Mouse (Mus musculus) myocyte (in vitro differentiated cells): ENCODE measurements at regions not wholly inside any gene's neighbourhood (a gene's known extent, or its start where the extent isn't known, plus 50 kb on each side); places are given as distances from the start of the nearest gene placed in this dataset.

Experiments
- H3K27me3 ChIP-seq: one replicate; pipeline ENCODE4 v1.6.1; 2011; ENCODE audit not compliant: control insufficient read depth, insufficient read depth, insufficient read length
- H3K36me3 ChIP-seq: one replicate; pipeline ENCODE4 v1.6.1; 2011; ENCODE audit not compliant: control insufficient read depth, insufficient read depth
- H3K4me2 ChIP-seq: one replicate; pipeline ENCODE4 v1.6.1; 2011; ENCODE audit warnings: low read depth, control low read depth
- H3K4me3 ChIP-seq: one replicate; pipeline ENCODE4 v1.5.1; 2011; ENCODE audit warnings: mild to moderate bottlenecking, control low read depth, moderate library complexity
- H3K79me2 ChIP-seq: one replicate; pipeline ENCODE4 v1.6.1; 2011; ENCODE audit not compliant: control insufficient read depth, insufficient read depth
- H3ac ChIP-seq: one replicate; pipeline ENCODE4 v1.6.1; 2011; ENCODE audit not compliant: control insufficient read depth, insufficient read length
- CEBPB ChIP-seq: IDR thresholded peaks from 2 replicates; pipeline ENCODE4 v1.6.1; 2011; ENCODE audit warnings: mild to moderate bottlenecking, moderate library complexity; ENCODE audit not compliant: poor library complexity, insufficient read depth, severe bottlenecking
- E2F4 ChIP-seq: IDR thresholded peaks from one replicate; pipeline ENCODE4 v1.6.1; 2011; ENCODE audit warnings: mild to moderate bottlenecking, control low read depth, moderate library complexity; ENCODE audit not compliant: insufficient read depth
- MAX ChIP-seq: IDR thresholded peaks from one replicate; pipeline ENCODE4 v1.6.1; 2011; ENCODE audit warnings: low read depth, mild to moderate bottlenecking, control low read depth
- MYOD1 ChIP-seq, 3 experiments: IDR thresholded peaks; one replicate each; pipeline ENCODE4 v1.6.1; 2011; ENCODE audit warnings: control low read depth in 2 of 3, low read depth in 2 of 3, mild to moderate bottlenecking in 2 of 3, moderate library complexity in 1 of 3; ENCODE audit not compliant: insufficient read length in 2 of 3, control insufficient read depth in 1 of 3
- MYOG ChIP-seq, 3 experiments: IDR thresholded peaks; one replicate each; pipeline ENCODE4 v1.6.1; 2011; ENCODE audit warnings: control low read depth in 2 of 3, low read depth in 2 of 3, mild to moderate bottlenecking in 2 of 3; ENCODE audit not compliant: insufficient read length in 2 of 3, control insufficient read depth in 1 of 3, insufficient read depth in 1 of 3
- POLR2A ChIP-seq: IDR thresholded peaks from one replicate; pipeline ENCODE4 v1.6.1; 2011; ENCODE audit warnings: low read depth, mild to moderate bottlenecking, control low read depth, moderate library complexity; ENCODE audit not compliant: insufficient read length
- POLR2AphosphoS2 ChIP-seq: IDR thresholded peaks from one replicate; pipeline ENCODE4 v1.6.1; 2011; ENCODE audit warnings: low read depth, control low read depth; ENCODE audit not compliant: insufficient read length
- REST ChIP-seq: IDR thresholded peaks from one replicate; pipeline ENCODE4 v1.6.1; 2011; ENCODE audit warnings: mild to moderate bottlenecking, control low read depth, moderate library complexity; ENCODE audit not compliant: insufficient read depth, insufficient read length
- SRF ChIP-seq: IDR thresholded peaks from one replicate; pipeline ENCODE4 v1.6.1; 2011; ENCODE audit warnings: low read depth; ENCODE audit not compliant: control insufficient read depth, insufficient read length
- TCF12 ChIP-seq: IDR thresholded peaks from one replicate; pipeline ENCODE4 v1.6.1; 2011; ENCODE audit warnings: mild to moderate bottlenecking, control low read depth; ENCODE audit not compliant: poor library complexity, insufficient read depth, severe bottlenecking
- TCF3 ChIP-seq: IDR thresholded peaks from one replicate; pipeline ENCODE4 v1.6.1; 2011; ENCODE audit warnings: low read depth, control low read depth; ENCODE audit not compliant: insufficient read length
- USF1 ChIP-seq: IDR thresholded peaks from one replicate; pipeline ENCODE4 v1.6.1; 2011; ENCODE audit warnings: low read depth, mild to moderate bottlenecking, control low read depth, moderate library complexity

- no peaks in the 10 kb centered on the region for H3K36me3 ChIP-seq
- no peak overlapping the region for H3K4me2 ChIP-seq
- TF ChIP-seq E2F4 = no peak
- TF ChIP-seq TCF12 = no peak
- no peak for TF ChIP-seq SRF
- no peak for TF ChIP-seq CEBPB
- TF ChIP-seq MYOG (IDR thresholded peaks at IDR 0.05; ENCODE audit: control insufficient read depth in 1 of 3, insufficient read depth in 1 of 3, insufficient read length in 2 of 3, low read depth in 2 of 3) = no peak
- TF ChIP-seq REST = no peak
- no peak for TF ChIP-seq TCF3
- no peak for TF ChIP-seq MAX
- no peak for TF ChIP-seq POLR2A
- no peak for TF ChIP-seq MYOD1 (IDR thresholded peaks at IDR 0.05; ENCODE audit: control insufficient read depth in 1 of 3, insufficient read length in 2 of 3, low read depth in 2 of 3)
- no peak for TF ChIP-seq POLR2AphosphoS2
- TF ChIP-seq USF1 = no peak
- H3ac ChIP-seq = no peak overlapping the region
- H3K79me2 ChIP-seq = no peaks in the 10 kb centered on the region
- H3K27me3 ChIP-seq = no peaks in the 10 kb centered on the region
- H3K4me3 ChIP-seq = no peak overlapping the region
These were observed 77.4 kb downstream of the Ptgs2 start for GRCm38 (mm10) chr1:150177029-150177740.

- Histone ChIP-seq H3K36me3 (no peaks in the 10 kb centered on the region), H3ac (no peak overlapping the region), H3K27me3 (no peaks in the 10 kb centered on the region), H3K4me2 (no peak overlapping the region), H3K4me3 (no peak overlapping the region), H3K79me2 (no peaks in the 10 kb centered on the region)
- TF ChIP-seq USF1 = no peak
- no peak for TF ChIP-seq SRF
- TF ChIP-seq MYOG (IDR thresholded peaks at IDR 0.05; ENCODE audit: control insufficient read depth in 1 of 3, insufficient read depth in 1 of 3, insufficient read length in 2 of 3, low read depth in 2 of 3) = no peak
- TF ChIP-seq MAX = no peak
- no peak for TF ChIP-seq POLR2AphosphoS2
These were observed 102.2 kb downstream of the Ptgs2 start for GRCm38 (mm10) chr1:150202022-150202421.

- Histone ChIP-seq H3ac (no peak overlapping the region), H3K79me2 (no peaks in the 10 kb centered on the region), H3K4me3 (no peak overlapping the region), H3K4me2 (no peak overlapping the region), H3K36me3 (no peaks in the 10 kb centered on the region), H3K27me3 (no peaks in the 10 kb centered on the region)
- TF ChIP-seq MYOG (IDR thresholded peaks at IDR 0.05; ENCODE audit: control insufficient read depth in 1 of 3, insufficient read depth in 1 of 3, insufficient read length in 2 of 3, low read depth in 2 of 3) (no peak), TCF3 (no peak), MYOD1 (IDR thresholded peaks at IDR 0.05; ENCODE audit: control insufficient read depth in 1 of 3, insufficient read length in 2 of 3, low read depth in 2 of 3) (no peak), E2F4 (no peak), MAX (no peak), CEBPB (no peak), TCF12 (no peak), REST (no peak), USF1 (no peak), POLR2AphosphoS2 (no peak)
These were observed 106.8 kb upstream of the Pdc start for GRCm38 (mm10) chr1:150212454-150212853.

- Histone ChIP-seq H3K4me2 (no peak overlapping the region), H3K79me2 (no peaks in the 10 kb centered on the region), H3K27me3 (no peaks in the 10 kb centered on the region), H3K4me3 (no peak overlapping the region), H3ac (no peak overlapping the region), H3K36me3 (no peaks in the 10 kb centered on the region)
- no peak for TF ChIP-seq MAX
- TF ChIP-seq TCF12 = no peak
These were observed 102.5 kb upstream of the Pdc start for GRCm38 (mm10) chr1:150216672-150217071.

- TF ChIP-seq TCF3 (no peak), CEBPB (0 out of 2 replicates have a peak, but pooled peaks have one; percentile 42), POLR2A (no peak), POLR2AphosphoS2 (no peak), E2F4 (no peak), USF1 (no peak), MAX (no peak)
- H3K4me2 ChIP-seq = peak overlapping the region; percentile 25
- H3K4me3 ChIP-seq = no peak overlapping the region
- H3K27me3 ChIP-seq = no peaks in the 10 kb centered on the region
- H3K36me3 ChIP-seq = no peaks in the 10 kb centered on the region
- H3ac ChIP-seq = no peak overlapping the region
- H3K79me2 ChIP-seq = no peaks in the 10 kb centered on the region
These were observed 100.4 kb upstream of the Pdc start for GRCm38 (mm10) chr1:150218802-150219201.
